Mouse (Mus musculus): ENCODE measurements around the gene D630003M21Rik.

GRCm38 (mm10) chr2:158215283-158216117 is 13.5 kb downstream of the D630003M21Rik start:
- no peak for TF ChIP-seq CTCF (IDR thresholded peaks at IDR 0.05; ENCODE audit: extremely low read depth, insufficient read length, insufficient replicate concordance, low read depth, low read length)
- TF ChIP-seq POLR2A (IDR thresholded peaks at IDR 0.05; ENCODE audit: low read depth, low read length) = no peak

All from small intestine, adult 2 months (tissue).